Mouse (Mus musculus) urinary bladder, postnatal 4 days (tissue): ENCODE results near the gene Kxd1.

Experiments used
- DNase-seq, 2 experiments: peaks; one replicate each; pipeline ENCODE4 v3.0.0; 2021 to 2022; ENCODE audit warnings: low spot score in 2 of 2

The Kxd1 gene

DNA sequence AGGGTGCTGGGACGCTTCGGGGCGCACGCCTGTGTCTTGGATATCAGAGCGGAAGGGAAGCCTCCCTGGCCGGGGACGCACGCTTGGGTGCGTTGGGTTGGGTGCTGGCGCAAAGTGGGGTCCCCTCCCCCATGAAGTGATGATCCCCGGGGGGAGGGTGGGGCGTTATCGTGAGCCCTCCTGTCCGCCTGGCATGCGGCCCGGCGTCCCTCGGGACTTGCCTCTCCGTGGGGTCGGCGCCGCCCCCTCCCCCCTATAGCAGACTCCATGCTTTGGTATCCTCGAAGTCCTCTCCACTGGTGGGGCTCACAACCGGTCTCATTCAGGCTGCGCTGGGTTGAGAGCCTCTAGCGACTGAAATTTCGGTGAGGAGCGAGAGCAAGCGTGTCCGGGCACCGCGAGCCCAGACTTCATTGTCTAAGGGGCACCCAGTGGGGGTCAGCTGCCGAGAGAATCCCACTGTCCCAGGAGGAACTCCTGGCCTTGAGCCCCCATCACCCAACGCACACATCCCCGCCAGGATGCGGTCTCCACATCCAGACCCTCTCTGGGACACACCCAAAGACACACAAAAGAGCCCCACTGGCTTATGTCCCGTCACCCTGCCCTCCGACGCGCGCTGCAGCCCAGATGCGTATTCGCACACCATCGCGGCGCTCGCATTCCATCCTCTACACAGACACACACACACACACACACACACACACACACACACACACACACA lies 33.9 kb downstream of the Kxd1 start:
- DNase-seq = no peak

DNA sequence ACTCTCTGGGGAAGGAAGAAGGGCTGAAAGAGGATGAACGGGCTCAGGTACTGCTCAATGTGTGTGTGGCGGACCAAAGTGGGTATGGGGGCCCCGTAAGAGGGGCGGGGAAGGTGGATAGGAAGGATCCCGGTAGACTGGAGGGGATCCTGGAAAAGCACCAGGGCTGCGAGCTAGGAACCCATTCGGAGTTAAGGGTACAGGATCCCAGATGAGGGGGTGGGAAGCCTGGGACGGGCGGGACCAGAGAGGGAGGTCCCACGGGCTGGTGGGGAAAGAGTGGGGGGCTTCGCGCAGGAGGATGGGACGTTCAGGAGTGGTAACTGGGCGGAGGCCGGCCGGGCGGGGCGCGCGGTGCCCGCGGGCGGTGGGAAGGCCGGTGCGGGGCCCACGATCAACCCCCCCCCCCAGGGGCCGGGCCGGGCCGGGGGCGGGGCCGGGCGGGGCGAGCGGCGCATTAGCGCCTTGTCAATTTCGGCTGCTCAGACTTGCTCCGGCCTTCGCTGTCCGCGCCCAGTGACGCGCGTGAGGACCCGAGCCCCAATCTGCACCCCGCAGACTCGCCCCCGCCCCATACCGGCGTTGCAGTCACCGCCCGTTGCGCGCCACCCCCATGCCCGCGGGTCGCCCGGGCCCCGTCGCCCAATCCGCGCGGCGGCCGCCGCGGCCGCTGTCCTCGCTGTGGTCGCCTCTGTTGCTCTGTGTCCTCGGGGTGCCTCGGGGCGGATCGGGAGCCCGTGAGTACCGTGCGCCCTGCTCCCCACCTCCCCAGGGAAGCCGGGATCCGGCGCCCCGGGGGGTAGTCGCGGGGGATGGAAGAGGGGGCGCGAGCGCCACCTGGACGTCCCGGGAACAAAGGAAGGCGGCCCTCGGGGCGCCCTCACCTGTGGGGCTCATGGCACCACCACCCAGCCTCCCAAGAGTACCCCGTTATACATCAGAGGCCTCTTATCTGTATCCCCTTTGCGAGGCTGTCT lies 34.8 kb downstream of the Kxd1 start, which contains the start of gene Crlf1:
Crlf1 (plus strand) TSS at position 495 of the 977 bp plus-strand sequence.
- DNase-seq = no peak

DNA sequence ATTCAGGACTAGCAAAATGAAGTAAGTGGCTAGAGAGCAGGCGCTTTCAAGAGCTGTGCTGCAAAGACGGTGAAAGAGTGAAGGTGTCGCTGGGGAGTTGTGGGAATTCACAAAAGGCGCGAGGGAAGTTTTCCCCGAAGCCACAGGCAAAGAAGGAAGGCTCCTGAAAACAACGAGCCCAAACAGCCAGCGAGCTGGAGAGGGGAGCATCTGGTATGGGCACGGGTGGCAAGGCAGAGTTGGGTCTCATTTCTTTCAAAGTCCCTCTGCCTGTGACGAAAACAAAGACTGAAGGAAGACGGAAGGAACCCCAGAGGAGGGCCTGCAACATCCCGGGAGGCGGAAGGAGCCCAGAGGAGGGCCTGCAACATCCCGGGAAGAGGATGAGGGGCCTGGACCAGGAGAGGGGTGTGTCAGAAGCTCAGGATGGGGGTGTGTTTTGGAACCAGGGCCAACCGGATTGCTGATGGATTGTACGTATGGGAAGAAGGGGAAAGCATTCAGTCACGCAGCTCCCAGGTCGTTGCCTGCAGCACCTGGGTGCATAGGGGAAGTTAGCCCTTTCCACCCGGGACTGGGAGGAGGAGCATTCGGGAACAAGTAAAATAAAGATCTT lies 36.8 kb downstream of the Kxd1 start:
- no peak for DNase-seq

DNA sequence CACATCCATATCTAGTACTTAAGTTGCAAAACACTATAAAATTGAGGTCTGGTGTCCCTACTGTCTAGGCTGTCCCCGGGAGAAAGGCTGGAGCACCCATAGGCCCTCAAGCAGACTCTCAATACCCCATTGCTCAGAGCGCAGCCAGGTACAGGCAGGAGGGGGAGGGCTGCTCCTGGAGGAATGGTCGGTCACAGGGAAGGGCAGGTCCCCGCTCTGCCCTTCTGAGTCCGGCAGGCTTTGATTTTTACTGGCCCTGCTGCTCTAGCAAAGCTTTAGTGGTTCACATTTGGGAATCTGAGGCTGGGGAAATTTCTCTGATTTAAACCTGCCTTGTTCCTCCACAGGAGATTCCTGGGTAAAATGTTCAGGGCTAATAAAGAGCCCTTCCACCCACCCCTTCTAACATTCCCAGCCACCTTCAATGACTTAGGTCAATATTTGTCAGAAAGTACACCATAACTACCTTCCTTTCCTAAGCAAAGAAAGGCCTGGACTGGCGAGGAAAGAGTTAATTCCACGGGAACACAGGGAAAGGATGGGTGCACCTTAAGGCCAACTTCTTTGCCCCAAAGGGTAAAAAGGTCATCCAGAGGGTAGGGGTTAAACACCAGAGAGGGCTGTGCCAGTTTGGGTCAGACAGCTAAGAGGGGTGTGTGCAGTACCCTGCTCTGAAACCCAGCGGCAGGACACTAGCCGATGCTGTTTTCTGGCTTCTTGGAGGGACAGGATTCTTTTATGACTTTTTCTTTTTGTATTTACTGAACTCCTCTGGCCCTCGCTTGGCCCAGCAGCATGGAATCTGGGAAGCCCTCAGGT lies 37.5 kb downstream of the Kxd1 start:
- DNase-seq = no peak

DNA sequence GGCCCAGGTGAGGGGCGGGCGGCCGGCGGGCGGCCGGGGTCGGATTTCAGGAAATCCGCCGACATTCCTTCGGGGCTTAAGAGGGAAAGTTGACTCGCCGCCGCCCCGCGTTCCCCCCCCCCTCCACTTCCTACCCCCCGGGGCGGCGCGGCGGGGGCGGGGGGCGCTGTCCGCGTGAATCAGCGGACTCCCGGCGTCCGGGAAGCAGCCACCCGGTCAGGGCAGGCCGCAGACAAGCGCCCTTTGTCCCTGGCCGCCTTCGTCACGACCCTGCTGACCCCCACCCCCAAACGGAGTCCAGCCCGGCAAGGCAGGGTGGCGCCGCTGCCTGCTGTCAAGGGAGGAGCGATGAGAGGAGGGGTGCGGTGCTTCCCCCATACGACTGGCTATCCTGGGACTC lies 38.2 kb downstream of the Kxd1 start:
- DNase-seq = no peak

DNA sequence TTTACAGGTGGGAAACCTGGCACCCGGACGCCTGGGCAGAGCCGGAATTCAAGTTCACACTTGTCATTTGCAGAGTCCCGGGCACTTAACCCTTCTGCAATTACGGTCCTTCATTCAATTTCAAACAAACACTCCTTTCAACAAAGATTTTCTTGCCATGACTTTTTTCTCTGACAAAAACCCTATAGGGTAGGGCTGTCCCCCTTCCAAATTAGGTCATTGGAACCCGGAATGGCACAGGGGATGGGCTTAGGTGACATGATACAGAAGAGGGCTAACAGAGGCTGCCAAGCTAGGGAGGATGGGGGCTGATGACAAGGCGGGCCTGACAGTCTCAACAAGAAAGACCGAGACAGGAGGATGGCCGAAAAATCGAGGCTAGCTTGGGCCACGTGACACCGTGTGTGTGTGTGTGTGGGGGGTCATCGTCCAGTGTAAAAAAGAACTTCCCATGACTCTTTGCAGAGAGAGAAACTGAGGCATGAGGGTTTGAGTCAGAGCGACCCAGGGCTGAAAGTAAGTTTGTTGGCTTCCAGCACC lies 38.8 kb downstream of the Kxd1 start:
- no peak for DNase-seq

DNA sequence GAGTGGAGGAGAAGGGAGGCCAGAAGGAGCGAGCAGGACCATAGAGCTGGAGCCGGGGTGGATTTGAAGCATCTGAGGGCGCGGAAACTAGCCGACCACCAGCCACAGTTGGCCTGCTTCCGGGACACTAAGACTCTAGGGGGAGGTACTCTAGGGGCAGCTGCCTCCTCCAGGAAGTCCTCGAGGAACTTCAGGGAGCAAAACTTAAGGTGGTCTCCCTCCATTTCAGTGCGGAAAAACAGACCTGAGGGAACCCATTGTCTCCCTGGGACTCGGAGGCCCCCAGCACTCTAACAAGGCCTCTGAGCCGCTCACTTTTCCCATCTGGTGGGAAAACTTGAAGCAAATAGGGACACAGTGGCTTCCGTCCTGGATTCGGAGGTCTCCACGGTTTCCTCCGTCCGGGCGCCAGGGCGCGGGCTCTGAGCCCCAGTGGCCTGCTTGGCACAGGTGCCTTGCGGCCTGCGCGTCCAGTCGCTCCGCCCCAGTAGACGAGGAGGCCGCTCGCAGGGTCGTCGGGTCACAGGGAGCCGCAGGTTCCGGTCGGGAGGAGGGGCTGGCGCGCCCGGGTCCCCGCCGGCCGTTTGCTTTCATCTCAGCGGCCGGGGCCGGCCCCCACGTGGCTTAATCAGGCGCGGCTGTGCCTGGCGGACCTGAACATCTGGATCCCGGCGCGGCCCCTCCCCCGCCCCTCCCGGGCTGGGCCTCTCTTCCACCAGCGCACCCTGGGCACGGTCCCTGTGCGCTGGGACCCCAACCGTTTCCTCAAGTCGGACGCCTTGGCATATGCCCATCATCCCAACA lies 39.6 kb downstream of the Kxd1 start:
- no peak for DNase-seq

DNA sequence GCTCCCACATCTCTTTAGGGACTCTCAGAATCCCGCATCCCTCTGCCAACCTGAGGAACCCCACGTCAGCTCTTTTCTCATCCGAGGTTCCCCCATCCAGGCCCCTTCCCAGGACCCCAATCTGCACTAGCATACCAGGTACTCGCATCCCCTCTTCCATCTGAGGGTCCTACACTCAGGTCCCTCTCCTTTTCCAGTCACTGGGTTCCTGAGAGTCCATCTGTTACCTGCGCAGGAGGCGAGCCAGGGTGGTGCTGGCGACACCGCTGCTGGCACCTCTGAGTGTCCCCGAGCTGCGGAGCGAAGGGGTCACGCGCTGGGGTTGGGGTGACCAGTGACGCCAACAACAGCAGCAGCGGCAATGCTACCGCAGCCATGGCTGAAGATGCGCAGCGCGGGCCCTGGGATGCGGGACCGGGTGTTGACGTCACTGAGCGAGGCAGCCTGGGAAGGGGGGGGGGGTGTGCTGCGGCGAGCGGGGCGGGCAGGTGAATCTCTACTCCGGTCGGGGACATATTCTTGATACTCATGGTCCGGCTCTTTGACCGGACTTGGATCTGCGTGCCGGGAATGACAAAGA lies 40.7 kb downstream of the Kxd1 start, which contains the start of gene Tmem59l:
Tmem59l (minus strand) TSS at position 418 of the 580 bp plus-strand sequence.
- DNase-seq = no peak

DNA sequence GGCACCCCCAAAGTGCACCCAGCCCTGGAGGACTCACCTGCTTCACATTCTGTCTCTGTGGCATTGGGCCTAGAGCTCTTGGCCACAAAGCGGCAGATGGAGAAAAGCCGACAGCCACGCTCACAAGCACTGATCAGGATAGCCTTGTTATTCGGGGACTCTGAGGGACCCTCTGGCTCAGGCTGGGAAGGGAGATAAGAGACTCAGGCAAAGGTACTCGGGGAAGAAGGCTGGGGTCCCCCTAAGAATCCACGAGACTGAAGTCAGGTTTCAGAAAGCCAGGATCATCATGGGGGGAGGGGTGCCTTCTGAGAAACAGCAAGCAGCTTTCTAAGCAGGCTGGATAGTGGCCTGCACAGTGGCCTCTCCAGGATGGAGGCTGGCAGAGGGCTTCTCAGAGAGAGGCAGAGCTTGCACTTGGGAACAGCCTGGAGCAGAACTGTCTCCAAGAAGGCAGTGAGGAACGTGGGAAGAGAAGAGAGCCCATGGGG lies 41.5 kb downstream of the Kxd1 start:
- no peak for DNase-seq

DNA sequence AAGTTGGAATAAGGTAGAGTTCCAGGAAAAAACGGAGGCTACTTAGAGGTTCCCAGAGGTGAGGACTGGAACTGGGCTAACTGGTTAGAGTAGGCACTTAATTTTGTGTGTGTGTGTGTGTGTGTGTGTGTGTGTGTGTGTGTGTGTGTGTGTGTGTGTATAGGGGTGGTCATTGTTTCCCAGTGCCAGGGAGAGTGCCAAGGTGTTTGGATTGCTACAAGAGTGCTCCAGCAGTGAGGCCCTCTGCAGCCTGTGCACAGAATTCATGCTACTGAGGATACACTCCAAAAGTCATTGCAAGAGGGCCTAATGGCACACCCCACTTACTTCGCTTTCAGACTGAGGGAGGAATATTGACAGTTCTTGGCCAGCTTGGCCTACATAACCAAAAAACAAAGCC lies 44.8 kb downstream of the Kxd1 start:
- DNase-seq = no peak

DNA sequence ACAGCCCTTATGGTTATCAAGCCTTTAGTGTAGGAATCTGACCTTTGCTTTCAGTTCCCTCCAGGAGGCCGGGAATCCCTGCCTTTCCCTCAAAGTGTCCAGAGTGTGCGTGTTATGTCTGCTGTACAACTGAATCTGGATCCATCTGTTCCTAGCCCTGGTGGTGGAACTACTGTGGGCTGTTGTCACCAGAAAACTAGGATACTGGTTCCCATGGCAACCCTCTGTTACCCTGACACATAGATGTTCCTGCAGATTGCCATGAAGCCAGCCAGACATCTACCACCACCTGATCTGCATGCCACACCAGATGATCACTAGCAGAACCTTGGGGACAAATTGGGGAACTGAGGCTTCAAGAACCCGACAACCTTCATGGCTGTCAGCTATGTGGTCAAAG lies 45.8 kb downstream of the Kxd1 start:
- no peak for DNase-seq

DNA sequence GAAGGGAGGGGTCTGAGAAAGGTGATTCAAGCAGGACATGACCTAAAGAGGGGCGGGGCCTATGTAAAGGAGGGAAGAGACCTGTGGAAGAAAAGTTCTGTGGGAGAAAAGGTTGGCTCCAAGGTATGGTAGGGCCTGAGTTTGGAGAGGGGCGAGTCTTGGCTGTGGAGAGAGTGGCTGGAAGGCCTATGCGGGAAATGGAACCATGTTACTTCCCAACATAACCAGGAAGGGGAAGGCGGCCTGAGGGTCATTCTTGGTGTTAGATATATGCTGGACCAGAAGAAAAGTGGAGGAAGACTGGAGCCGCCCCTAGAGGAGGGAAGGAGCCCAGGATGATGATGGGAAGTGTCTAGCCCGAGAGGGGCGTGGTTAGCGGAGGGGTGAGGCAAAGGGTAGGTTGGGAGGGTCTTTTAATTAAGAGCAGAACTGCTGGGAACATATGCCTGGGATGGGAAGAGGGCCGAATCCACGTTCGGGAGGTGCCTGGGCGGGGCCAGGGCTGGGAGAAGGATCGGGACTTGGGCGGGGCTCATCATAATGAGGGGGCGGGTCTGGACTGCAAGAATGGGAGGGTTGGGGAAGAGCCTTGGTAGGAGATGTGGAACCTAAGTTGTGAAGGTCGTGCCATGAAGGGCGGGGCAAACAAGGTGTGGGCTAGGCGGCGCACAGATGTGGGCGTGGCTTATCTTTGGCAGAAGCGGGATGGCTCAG lies 50.3 kb downstream of the Kxd1 start:
- no peak for DNase-seq

DNA sequence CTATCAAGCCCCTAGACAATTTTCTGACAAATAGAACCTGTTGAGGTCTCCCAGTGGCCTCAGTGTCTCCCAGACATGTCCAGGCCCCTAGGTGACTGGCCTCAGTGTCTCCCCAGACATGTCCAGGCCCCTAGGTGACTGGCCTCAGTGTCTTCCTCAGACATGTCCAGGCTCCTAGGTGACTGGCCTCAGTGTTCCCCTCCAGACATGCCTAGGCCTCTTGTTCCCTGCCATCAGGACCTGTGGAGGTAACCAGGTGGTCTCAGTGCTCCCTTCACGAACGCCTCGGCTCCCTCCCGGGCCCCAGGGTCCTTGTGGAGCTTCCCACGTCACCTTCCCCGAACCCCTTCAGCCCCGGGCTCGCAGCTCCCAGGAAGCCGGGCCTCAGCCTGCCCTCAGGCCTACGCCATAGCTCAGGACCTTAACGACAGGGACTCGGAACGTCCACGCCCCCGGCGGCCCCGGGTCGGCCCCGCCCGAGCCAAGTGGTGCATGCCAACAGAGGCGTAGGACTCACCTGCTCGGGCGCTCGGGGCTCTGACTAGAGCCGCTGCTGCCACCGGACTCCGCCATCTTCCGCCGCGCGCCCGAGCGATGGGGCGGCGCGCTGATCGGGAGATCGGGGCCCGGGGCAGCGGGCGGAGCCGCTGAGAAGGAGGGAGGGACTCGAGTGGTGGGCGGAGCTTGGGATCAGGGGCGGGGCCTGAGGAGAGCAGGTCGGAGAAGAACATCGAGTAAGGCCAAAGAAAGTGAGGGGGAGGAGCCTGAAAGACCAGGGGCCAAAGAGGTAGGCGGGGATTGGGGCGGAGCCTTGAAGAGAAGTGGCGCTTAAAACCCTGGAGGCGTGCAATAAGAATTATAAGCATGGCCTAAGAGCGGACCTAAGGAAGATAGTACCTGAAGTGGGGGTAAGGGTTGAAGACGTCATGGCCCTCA lies 51.2 kb downstream of the Kxd1 start, which contains the start of gene Klhl26:
Klhl26 (minus strand) TSS at position 636 of the 936 bp plus-strand sequence.
- peak; percentile 93 to 99 for DNase-seq

DNA sequence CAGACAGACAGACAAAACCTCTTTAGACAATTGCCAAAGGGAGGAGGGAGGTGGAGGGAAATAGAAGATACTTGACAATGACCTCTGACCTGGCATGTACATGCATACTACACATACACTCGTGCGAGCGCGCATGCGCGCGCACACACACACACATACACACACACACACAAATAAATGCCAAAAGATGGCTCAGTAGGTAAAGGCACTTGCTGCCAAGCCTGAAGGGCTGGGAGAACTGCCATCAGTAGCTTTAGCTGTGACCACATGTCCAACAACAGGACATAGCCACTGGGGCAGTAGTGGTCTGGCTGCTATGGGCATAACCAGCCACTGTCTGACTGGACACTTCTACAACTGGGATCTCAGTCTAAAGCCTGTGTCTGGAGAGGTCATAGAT lies 55.9 kb downstream of the Kxd1 start:
- DNase-seq = no peak

DNA sequence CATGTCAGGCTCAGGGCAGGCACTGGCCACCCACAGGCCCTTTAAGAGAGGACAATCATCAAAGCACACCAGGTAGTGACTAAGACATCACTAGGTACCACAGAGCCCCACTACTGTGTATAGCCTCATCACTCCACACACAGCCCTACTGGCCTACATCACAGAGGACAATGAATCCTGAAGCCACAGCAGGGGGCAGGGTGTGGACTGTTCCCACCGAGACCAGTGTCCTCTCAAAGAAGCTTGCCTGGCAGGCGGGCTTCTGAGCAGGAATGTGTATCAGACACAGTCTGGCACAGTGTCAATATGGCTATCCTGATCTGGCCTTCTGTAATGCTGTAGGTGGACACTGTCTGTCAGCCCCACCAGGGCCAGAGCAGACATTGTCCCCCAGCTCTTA lies 57.8 kb downstream of the Kxd1 start:
- no peak for DNase-seq

DNA sequence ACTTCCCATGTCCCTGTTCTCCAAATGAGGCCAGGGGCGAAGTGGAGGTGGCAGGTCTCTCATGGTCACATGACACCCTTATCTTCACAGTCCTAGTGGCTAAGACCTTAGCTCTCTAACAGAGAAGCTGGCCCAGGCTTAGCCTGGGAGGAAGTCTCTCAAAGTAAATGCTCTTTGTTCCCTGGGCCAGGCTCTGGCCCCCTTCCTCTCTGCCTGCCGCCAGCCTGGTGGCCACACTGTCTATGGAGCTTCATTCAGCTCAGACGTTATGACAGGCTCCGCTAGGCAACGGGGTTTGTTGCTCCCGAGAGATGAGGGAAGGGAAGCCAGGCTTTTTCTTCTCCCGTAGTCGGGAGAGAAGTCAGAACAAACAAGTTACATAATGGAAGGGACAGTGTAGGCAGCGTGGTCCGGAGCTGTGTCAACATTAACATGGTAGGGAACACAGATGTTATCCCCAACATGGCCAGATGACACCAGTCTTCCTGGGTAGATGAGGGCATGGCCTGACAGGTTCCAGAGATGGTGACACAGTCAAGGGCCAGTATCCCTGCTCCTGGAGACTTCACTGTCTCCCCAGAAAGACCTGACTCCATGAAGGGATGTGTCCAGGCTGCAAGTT lies 58.4 kb downstream of the Kxd1 start:
- DNase-seq = no peak

DNA sequence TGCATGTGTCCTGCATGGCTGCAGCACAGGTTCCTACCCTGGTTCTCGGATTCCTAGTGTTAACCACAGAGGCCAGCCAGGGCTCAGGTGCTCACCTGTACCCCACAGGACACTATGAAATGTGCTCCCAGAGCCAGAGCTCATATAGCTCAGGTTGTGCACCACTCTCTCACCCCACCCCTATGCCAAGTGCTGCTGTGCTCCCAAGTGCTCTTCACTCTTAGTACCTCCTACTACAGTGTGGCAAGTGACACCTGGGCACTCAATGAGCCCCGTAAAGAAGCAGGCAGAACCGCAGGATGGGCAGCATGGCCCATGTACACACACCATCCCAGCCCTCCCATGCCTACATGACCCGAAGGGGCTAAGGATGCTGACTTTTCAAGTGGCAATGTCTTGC lies 59.0 kb downstream of the Kxd1 start:
- DNase-seq = no peak
